Mouse (Mus musculus) heart, embryonic 16.5 days (tissue): ENCODE measurements at regions not wholly inside any gene's neighbourhood (a gene's known extent, or its start where the extent isn't known, plus 50 kb on each side); places are given as distances from the start of the nearest gene placed in this dataset.
A peak's percentile ranks its signal among the peaks of the same experiment; 100 is the strongest.

Experiments
- ATAC-seq: fragments of 200-750 bp; cut with Nextera tagmentation; replicated peaks from 2 replicates; pipeline ENCODE4 v1.8.0; 2017; ENCODE audit warnings: moderate number of reproducible peaks; ENCODE audit not compliant: insufficient read depth, low FRiP score; ENCODE audit errors: extremely low read depth
- H3K27ac ChIP-seq: fragments of 300-500 bp; sonication (generic); 2 replicates; pipeline ENCODE4 v1.5.1; 2014; ENCODE audit warnings: mild to moderate bottlenecking, low read length, control low read depth, moderate library complexity
- H3K27me3 ChIP-seq: fragments of 300-500 bp; sonication (generic); 2 replicates; pipeline ENCODE4 v1.6.1; 2014; ENCODE audit warnings: low read length, mixed read lengths; ENCODE audit not compliant: control insufficient read depth, insufficient read depth
- H3K36me3 ChIP-seq: fragments of 300-500 bp; sonication (generic); 2 replicates; pipeline ENCODE4 v1.6.1; 2014; ENCODE audit not compliant: control insufficient read depth, insufficient read depth
- H3K4me1 ChIP-seq: fragments of 300-500 bp; sonication (generic); 2 replicates; pipeline ENCODE4 v1.6.1; 2014; ENCODE audit warnings: low read length, mixed read lengths; ENCODE audit not compliant: control insufficient read depth, insufficient read depth
- H3K4me2 ChIP-seq: fragments of 300-500 bp; sonication (generic); 2 replicates; pipeline ENCODE4 v1.6.1; 2014; ENCODE audit warnings: low read depth, mild to moderate bottlenecking, control low read depth, low read length
- H3K4me3 ChIP-seq: fragments of 300-500 bp; sonication (generic); 2 replicates; pipeline ENCODE4 v1.5.1; 2014; ENCODE audit warnings: mild to moderate bottlenecking, control low read depth, low read length
- H3K9ac ChIP-seq: fragments of 300-500 bp; sonication (generic); 2 replicates; pipeline ENCODE4 v1.6.1; 2014; ENCODE audit warnings: low read length, control low read depth
- H3K9me3 ChIP-seq: fragments of 300-500 bp; sonication (generic); replicated peaks from 2 replicates; pipeline ENCODE4 v1.6.1; 2016; ENCODE audit warnings: low read length; ENCODE audit not compliant: control insufficient read depth
- WGBS: fragments of 180-500 bp; shearing (Covaris S2); extraction: QIAGEN DNeasy Blood & Tissue Kit; methylation state at CpG from one replicate; pipeline ENCODE4 v1.1.7; 2014; 5-methylcytosine and 5-hydroxymethylcytosine counted together

GRCm38 (mm10) chr5:148709111-148709771, 156.7 kb upstream of the Ubl3 start:
- Histone ChIP-seq H3K4me2 (no peak overlapping the region), H3K36me3 (no peaks in the 10 kb centered on the region), H3K9ac (no peak overlapping the region), H3K9me3 (no peaks in the 10 kb centered on the region), H3K27ac (no peak overlapping the region), H3K4me1 (peaks cover 19% of the 10 kb centered on the region), H3K4me3 (no peak overlapping the region), H3K27me3 (no peaks in the 10 kb centered on the region)
- 38% methylated on average over 10 of the region's 10 CpGs for WGBS
- ATAC-seq: peak; percentile 35; the same call in 1 of the 2 replicates

- H3K9ac ChIP-seq: no peak overlapping the region
- ATAC-seq: peak; percentile 46; the same call in 1 of the 2 replicates
- no peak overlapping the region for H3K4me2 ChIP-seq
- no peaks in the 10 kb centered on the region for H3K36me3 ChIP-seq
- WGBS: 19% methylated on average over 11 of the region's 11 CpGs
- H3K27ac ChIP-seq: peak overlapping the region; percentile 34; the same call in 1 of the 2 replicates
- H3K9me3 ChIP-seq: no peaks in the 10 kb centered on the region
- H3K27me3 ChIP-seq: no peaks in the 10 kb centered on the region
- no peak overlapping the region for H3K4me3 ChIP-seq
- peaks cover 19% of the 10 kb centered on the region for H3K4me1 ChIP-seq
Measured at GRCm38 (mm10) chr5:148708014-148708741, 155.6 kb upstream of the Ubl3 start.

- Histone ChIP-seq H3K9me3 (no peaks in the 10 kb centered on the region), H3K27ac (no peak overlapping the region), H3K4me1 (peaks cover 19% of the 10 kb centered on the region), H3K36me3 (no peaks in the 10 kb centered on the region), H3K9ac (no peak overlapping the region), H3K4me3 (no peak overlapping the region), H3K4me2 (no peak overlapping the region), H3K27me3 (no peaks in the 10 kb centered on the region)
- WGBS: 55% methylated on average over 12 of the region's 12 CpGs
- ATAC-seq: no peak
Measured at GRCm38 (mm10) chr5:148707335-148707734, 154.7 kb upstream of the Ubl3 start.

GRCm38 (mm10) chr5:148706323-148707120, 153.9 kb upstream of the Ubl3 start:
- Histone ChIP-seq H3K27ac (no peak overlapping the region), H3K9ac (no peak overlapping the region), H3K4me3 (no peak overlapping the region), H3K9me3 (no peaks in the 10 kb centered on the region), H3K4me2 (no peak overlapping the region), H3K27me3 (no peaks in the 10 kb centered on the region), H3K36me3 (no peaks in the 10 kb centered on the region), H3K4me1 (peaks cover 19% of the 10 kb centered on the region)
- WGBS: 68% methylated on average over 16 of the region's 16 CpGs
- no peak for ATAC-seq

- Histone ChIP-seq H3K27me3 (no peaks in the 10 kb centered on the region), H3K4me1 (peaks cover 19% of the 10 kb centered on the region), H3K4me2 (no peak overlapping the region), H3K4me3 (no peak overlapping the region), H3K36me3 (no peaks in the 10 kb centered on the region), H3K27ac (no peak overlapping the region), H3K9ac (no peak overlapping the region), H3K9me3 (no peaks in the 10 kb centered on the region)
- ATAC-seq: no peak
- WGBS: 32% methylated on average over 5 of the region's 5 CpGs
Measured at GRCm38 (mm10) chr5:148704769-148705168, 152.2 kb upstream of the Ubl3 start.

- H3K27me3 ChIP-seq: no peaks in the 10 kb centered on the region
- WGBS: 64% methylated on average over 8 of the region's 8 CpGs
- no peak overlapping the region for H3K27ac ChIP-seq
- H3K4me3 ChIP-seq: no peak overlapping the region
- peaks cover under 1% of the 10 kb centered on the region for H3K4me1 ChIP-seq
- H3K9me3 ChIP-seq: no peaks in the 10 kb centered on the region
- no peak for ATAC-seq
- H3K4me2 ChIP-seq: no peak overlapping the region
- no peaks in the 10 kb centered on the region for H3K36me3 ChIP-seq
- H3K9ac ChIP-seq: no peak overlapping the region
Measured at GRCm38 (mm10) chr5:148701859-148702258, 149.3 kb upstream of the Ubl3 start.

GRCm38 (mm10) chr5:148701001-148701400, 148.4 kb upstream of the Ubl3 start:
- Histone ChIP-seq H3K36me3 (no peaks in the 10 kb centered on the region), H3K27ac (no peak overlapping the region), H3K27me3 (no peaks in the 10 kb centered on the region), H3K9ac (no peak overlapping the region), H3K4me3 (no peak overlapping the region), H3K4me2 (no peak overlapping the region), H3K9me3 (no peaks in the 10 kb centered on the region), H3K4me1 (no peaks in the 10 kb centered on the region; the same call in 1 of the 2 replicates)
- 78% methylated on average over 7 of the region's 7 CpGs for WGBS
- ATAC-seq: no peak

- Histone ChIP-seq H3K36me3 (no peaks in the 10 kb centered on the region), H3K4me2 (no peak overlapping the region), H3K9me3 (peaks cover 4% of the 10 kb centered on the region), H3K4me1 (no peaks in the 10 kb centered on the region; the same call in 1 of the 2 replicates), H3K27ac (no peak overlapping the region), H3K4me3 (no peak overlapping the region), H3K9ac (no peak overlapping the region), H3K27me3 (no peaks in the 10 kb centered on the region)
- 72% methylated on average over 5 of the region's 5 CpGs for WGBS
- ATAC-seq: no peak
Measured at GRCm38 (mm10) chr5:148700240-148700639, 147.7 kb upstream of the Ubl3 start.
